Mouse (Mus musculus) ES-Bruce4 (cell line): ENCODE measurements around the gene Olfr251. TPM values are rescaled to one million over a fixed set of nuclear protein-coding genes. Genes with fewer than 3 reads are reported as not detected.
"Not testable (repeated sequence)": the region's sequence is repeated elsewhere in the genome, so short reads cannot be mapped to it uniquely, and the experiment has no call there.

Experiments
- H3K27ac ChIP-seq: 2 replicates; pipeline ENCODE4 v1.5.1; 2012; ENCODE audit warnings: low read length, inconsistent platforms; ENCODE audit not compliant: insufficient read depth
- H3K27me3 ChIP-seq: 2 replicates; pipeline ENCODE4 v1.6.1; 2012; ENCODE audit warnings: mild to moderate bottlenecking, low read length, inconsistent platforms; ENCODE audit not compliant: control insufficient read depth, poor library complexity, insufficient read depth, severe bottlenecking
- H3K36me3 ChIP-seq: 2 replicates; pipeline ENCODE4 v1.6.1; 2012; ENCODE audit warnings: inconsistent platforms, mild to moderate bottlenecking, low read length, moderate library complexity; ENCODE audit not compliant: control insufficient read depth, poor library complexity, insufficient read depth, severe bottlenecking
- H3K4me1 ChIP-seq: one replicate; pipeline ENCODE4 v1.8.1; 2011; ENCODE audit warnings: low read length; ENCODE audit not compliant: control insufficient read depth, insufficient read depth
- H3K4me3 ChIP-seq: 2 replicates; pipeline ENCODE4 v1.5.1; 2011; ENCODE audit warnings: low read depth, mild to moderate bottlenecking, low read length
- H3K9ac ChIP-seq: 2 replicates; pipeline ENCODE4 v1.6.1; 2012; ENCODE audit warnings: low read depth, mild to moderate bottlenecking, inconsistent platforms; ENCODE audit not compliant: poor library complexity, severe bottlenecking
- H3K9me3 ChIP-seq: replicated peaks from 2 replicates; pipeline ENCODE4 v1.6.1; 2012; ENCODE audit warnings: mild to moderate bottlenecking, low read length, inconsistent platforms; ENCODE audit not compliant: control insufficient read depth, poor library complexity, insufficient read depth, severe bottlenecking
- CTCF ChIP-seq: IDR thresholded peaks from one replicate; pipeline ENCODE4 v1.8.1; 2011; ENCODE audit warnings: low read depth, low read length
- EP300 ChIP-seq: IDR thresholded peaks from 2 replicates; pipeline ENCODE4 v1.6.1; 2011; ENCODE audit warnings: low read depth, low read length; ENCODE audit not compliant: insufficient read depth
- POLR2A ChIP-seq: IDR thresholded peaks from one replicate; pipeline ENCODE4 v1.8.1; 2011; ENCODE audit warnings: low read length; ENCODE audit not compliant: insufficient read depth
- polyA plus RNA-seq: library from polyadenylated mRNA; stranded (reverse); fragments of >200 nt; gene quantifications from 2 replicates; pipeline ENCODE4 v1.2.4, GENCODE M21; 2011; ENCODE audit warnings: low read depth; ENCODE audit not compliant: missing spikeins, insufficient read depth, insufficient read length

The Olfr251 gene
- polyA plus RNA-seq = not detected in 2 replicates

- Histone ChIP-seq H3K4me1 (no peaks in the 10 kb centered on the region), H3K9ac (no peak within 1 kb of the TSS), H3K4me3 (no peak within 1 kb of the TSS), H3K27me3 (no peaks in the 10 kb centered on the region), H3K9me3 (peaks cover 4% of the 10 kb centered on the region; the same call in 1 of the 2 replicates), H3K36me3 (no peaks in the 10 kb centered on the region), H3K27ac (no peak within 1 kb of the TSS)
- TF ChIP-seq CTCF (no peak), EP300 (no peak), POLR2A (no peak)
Measured at GRCm38 (mm10) chr9:38376786-38377185, at the start of gene Olfr251. Gene Olfr251 (plus strand): TSS chr9:38377086.

- TF ChIP-seq EP300 = no peak
- TF ChIP-seq CTCF = no peak
- no peak for TF ChIP-seq POLR2A
- Histone ChIP-seq H3K27ac (no peak within 1 kb of the TSS), H3K27me3 (no peaks in the 10 kb centered on the region), H3K9ac (no peak within 1 kb of the TSS), H3K4me1 (no peaks in the 10 kb centered on the region), H3K9me3 (0 out of 2 replicates have a peak, but pooled peaks cover 2% of the 10 kb centered on the region), H3K4me3 (no peak within 1 kb of the TSS), H3K36me3 (no peaks in the 10 kb centered on the region)
Measured at GRCm38 (mm10) chr9:38328760-38329159, 48.1 kb upstream of the Olfr251 start, which contains the start of gene Olfr25. Gene Olfr25 (plus strand): TSS chr9:38329060.

- Histone ChIP-seq H3K36me3 (no peaks in the 10 kb centered on the region), H3K9ac (no peak within 1 kb of the TSS), H3K27me3 (no peaks in the 10 kb centered on the region), H3K4me3 (no peak within 1 kb of the TSS), H3K27ac (no peak within 1 kb of the TSS), H3K9me3 (0 out of 2 replicates have a peak, but pooled peaks cover 2% of the 10 kb centered on the region), H3K4me1 (no peaks in the 10 kb centered on the region)
- TF ChIP-seq CTCF (no peak), EP300 (no peak), POLR2A (no peak)
Measured at GRCm38 (mm10) chr9:38348111-38348510, 28.8 kb upstream of the Olfr251 start, which contains the start of gene Olfr898. Gene Olfr898 (plus strand): TSS chr9:38348411.

- Histone ChIP-seq H3K27ac (no peak within 1 kb of the TSS), H3K4me3 (no peak within 1 kb of the TSS), H3K4me1 (no peaks in the 10 kb centered on the region), H3K36me3 (no peaks in the 10 kb centered on the region), H3K9ac (no peak within 1 kb of the TSS), H3K9me3 (no peaks in the 10 kb centered on the region), H3K27me3 (no peaks in the 10 kb centered on the region)
- TF ChIP-seq CTCF (no peak), POLR2A (no peak), EP300 (no peak)
Measured at GRCm38 (mm10) chr9:38366596-38366995, 10.3 kb upstream of the Olfr251 start, which contains the start of gene Olfr250. Gene Olfr250 (plus strand): TSS chr9:38366896.

GRCm38 (mm10) chr9:38401398-38401797 is 24.5 kb downstream of the Olfr251 start, which contains the start of gene Olfr147:
Gene Olfr147 (plus strand): TSS chr9:38401698.
- Histone ChIP-seq H3K27ac (no peak within 1 kb of the TSS), H3K9me3 (peaks cover 4% of the 10 kb centered on the region), H3K36me3 (no peaks in the 10 kb centered on the region), H3K4me1 (no peaks in the 10 kb centered on the region), H3K9ac (no peak within 1 kb of the TSS), H3K27me3 (no peaks in the 10 kb centered on the region), H3K4me3 (no peak within 1 kb of the TSS)
- TF ChIP-seq POLR2A = no peak
- TF ChIP-seq CTCF = no peak
- TF ChIP-seq EP300 = no peak

GRCm38 (mm10) chr9:38407502-38407901 is 30.6 kb downstream of the Olfr251 start:
- H3K27ac ChIP-seq = peak overlapping the region; percentile 77; the same call in 1 of the 2 replicates
- not testable (repeated sequence) for H3K4me3 ChIP-seq, H3K27me3 ChIP-seq, H3K36me3 ChIP-seq, H3K4me1 ChIP-seq, H3K9ac ChIP-seq
- H3K9me3 ChIP-seq = peaks cover 32% of the 10 kb centered on the region

- H3K27me3 ChIP-seq, H3K4me3 ChIP-seq, H3K4me1 ChIP-seq, H3K36me3 ChIP-seq, H3K27ac ChIP-seq, H3K9ac ChIP-seq: not testable (repeated sequence)
- H3K9me3 ChIP-seq = peaks cover 64% of the 10 kb centered on the region
Measured at GRCm38 (mm10) chr9:38413502-38413901, 36.6 kb downstream of the Olfr251 start.
